Mouse (Mus musculus) cerebellum, adult 11 months (tissue): ENCODE results near the gene Egln1.

Source experiments
- DNase-seq: peaks from one replicate; pipeline ENCODE4 v3.0.0; 2022

Egln1 gene

DNA sequence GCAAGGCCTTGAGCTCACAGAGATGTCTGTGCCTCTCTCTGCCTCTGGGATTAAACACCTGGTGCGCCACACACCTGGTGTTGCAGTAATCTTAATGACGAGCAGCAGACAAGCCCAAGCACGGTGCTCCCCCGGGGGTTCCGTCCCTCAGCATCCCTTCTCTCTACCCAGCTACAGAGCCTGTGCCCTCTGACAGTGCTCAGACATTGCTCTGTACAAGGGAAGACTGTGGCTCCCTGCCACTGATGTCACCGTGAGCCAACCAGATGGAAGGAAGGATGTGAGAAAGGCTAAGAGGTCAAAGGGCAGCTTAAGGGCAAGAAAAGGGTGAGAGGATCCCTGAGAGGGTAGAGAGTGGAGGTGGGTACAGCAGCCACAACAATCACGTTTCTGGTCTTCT, 4.7 kb downstream of the Egln1 start:
- DNase-seq: no peak

DNA sequence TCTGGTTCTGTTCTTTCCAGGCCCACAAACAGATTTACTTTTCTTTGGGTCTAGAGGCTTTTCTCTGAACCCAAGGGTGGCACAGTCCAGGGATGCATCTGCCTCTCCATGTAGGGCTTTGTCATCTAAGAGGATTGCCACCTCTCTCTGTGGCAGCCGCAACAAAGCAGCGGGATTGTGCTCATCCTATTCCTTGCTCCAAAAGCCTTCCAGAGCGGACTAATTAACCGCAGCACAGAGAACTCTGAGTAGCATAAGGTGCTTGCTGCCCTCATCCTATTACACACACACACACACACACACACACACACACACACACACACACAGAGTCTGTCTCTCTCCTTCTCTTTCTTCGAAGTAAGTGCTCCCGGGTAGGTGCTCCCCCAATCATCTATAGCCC, 5.3 kb downstream of the Egln1 start:
- no peak for DNase-seq

DNA sequence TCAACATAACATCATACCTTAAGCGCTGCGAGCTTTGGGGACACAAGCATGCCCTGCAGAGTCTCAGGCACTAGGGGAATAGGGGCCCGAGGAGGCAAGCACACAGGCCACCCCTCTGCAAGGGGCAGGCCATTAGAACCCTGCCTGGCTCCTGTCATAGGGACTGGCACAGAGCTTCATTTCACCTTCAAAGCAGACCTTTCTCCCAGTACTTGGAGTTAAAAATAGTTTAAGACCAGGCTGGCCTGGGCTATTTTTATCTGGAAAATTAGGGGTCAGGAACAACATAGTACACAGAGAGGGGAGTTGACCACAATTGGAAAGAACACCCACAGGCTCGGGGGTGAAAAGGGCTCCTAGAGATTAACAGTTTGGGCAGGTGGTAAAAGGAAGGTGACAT, 11.8 kb downstream of the Egln1 start:
- DNase-seq: no peak

DNA sequence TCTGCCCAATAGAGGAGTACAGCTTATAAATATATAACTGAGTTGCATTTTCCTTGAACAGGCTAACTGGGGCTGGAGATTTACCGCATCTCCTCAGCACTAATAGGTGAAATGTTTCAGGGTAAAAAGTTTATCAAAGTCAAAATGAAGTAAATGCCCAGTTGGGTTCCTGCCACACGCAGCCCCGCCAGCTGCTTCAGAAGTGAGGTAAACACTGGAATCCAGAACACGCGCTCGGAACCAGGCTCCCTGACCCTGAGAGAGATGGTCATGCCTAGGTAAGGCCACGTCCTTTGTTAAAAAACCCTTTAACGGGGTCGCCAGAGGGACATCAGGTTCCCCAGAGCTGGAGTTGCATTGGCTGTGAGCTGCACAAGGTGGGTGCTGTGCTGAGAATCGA, 12.4 kb downstream of the Egln1 start:
- DNase-seq: no peak

DNA sequence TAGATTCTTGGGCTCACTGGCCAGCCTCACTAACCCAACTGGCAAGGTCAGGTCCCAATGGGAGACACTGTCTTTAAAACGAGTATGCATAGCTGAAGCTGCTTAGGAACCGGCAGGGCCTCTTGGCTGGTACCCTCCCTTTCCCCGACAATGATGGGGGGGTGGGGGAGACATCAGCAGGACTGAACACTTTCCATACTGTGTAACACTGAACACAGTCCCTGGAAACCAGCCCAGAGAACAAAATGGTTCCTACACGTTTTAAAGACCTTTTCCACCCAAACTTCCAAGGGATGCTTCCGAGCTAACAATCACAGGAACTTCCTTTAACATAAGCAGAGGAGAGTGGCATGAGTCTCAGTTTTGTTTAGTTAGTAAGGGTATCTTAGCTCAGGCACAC, 14.0 kb downstream of the Egln1 start:
- no peak for DNase-seq

DNA sequence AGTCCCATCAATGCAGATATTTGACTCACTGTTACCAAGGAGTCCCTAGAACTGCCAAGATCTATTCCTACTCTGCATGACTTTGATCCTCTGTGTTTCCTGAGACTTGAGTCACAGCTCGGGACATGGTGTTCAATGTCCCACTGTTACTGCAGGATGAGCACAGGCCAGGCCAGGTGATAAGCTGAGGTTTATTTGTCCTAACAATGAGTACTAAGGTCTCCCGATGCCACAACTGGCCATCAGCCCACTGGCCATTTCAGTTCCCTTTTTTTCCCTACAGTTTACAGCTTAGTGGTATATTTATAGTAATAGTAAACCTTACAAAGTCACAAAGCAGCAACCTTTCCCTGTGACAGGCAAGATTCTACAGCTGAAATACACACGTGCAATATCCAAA, 16.7 kb downstream of the Egln1 start:
- DNase-seq: no peak

DNA sequence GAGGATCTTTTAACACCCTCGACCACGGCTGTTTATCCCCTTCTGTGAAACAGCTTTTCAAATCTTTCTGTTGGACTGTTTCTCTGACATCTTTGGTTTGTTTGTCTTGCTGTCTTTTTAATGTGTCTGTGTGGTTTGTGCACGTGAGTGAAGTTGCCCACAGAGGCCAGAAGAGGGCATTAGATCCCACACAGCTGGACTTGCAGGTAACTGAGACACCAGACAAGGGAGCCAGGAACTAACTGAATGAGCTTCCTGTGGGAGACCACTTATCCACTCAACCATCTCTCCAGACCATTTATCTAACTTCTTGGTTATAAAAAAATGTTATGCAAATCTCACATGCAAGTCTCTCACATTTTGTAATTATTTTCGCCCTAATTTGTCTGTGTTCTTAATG, 18.5 kb downstream of the Egln1 start:
- DNase-seq: no peak

DNA sequence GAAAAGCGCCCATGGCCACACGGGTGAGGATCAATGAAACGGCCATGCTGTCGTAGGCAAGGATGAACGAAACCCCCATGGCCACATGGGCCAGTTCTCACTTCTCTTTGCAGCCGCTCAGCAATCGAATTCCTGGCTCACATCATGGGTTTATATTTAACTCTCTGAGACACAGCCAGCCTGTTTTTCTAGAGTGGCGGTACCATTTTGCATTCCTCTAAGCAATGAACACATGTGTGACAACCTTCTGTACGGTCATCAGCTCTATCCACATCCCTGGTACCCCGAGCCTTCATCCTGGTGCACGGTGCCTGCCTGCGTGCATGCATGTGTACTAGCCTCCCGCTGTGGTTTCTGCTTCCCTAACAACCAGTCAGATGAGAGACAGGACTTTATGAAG, 19.0 kb downstream of the Egln1 start:
- no peak for DNase-seq

DNA sequence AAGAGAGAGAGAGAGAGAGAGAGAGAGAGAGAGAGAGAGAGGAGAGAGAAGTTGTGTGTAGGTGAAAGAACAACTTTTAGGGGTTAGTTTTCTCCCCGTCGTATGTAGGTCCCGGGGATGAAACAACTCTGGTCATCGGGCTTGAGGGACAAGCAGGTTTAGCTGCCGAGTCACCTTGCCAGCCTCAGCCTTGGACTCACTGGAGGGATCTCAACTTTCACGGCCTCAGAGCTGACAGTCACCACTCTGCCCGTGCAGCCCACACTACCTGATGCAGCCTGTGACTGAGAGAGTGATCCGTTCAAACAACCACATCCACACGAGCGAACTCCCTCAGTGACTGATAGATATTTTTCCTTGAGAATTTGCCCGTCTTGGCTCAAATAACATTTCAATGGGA, 20.1 kb downstream of the Egln1 start:
- no peak for DNase-seq

DNA sequence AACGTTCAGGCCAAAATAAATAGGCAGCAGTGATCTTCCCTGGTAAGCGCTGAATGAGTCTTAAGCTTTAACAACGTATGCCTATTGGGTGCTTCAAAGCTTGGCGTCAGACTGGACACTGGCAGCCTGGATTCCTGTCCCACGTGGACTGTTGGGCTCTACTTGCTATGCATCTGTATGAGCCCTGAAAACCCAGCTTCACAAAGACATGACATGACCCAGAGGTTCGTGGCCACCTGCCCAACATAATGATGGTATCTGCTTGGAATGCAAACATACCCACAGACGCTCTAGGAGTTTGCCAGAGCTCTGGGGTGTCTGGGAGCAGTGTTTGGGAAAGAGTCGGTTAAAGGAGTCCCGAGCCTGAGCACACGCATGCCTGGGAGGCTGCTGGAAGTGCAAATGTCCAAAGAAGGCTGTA, 22.8 kb downstream of the Egln1 start:
- DNase-seq: no peak

DNA sequence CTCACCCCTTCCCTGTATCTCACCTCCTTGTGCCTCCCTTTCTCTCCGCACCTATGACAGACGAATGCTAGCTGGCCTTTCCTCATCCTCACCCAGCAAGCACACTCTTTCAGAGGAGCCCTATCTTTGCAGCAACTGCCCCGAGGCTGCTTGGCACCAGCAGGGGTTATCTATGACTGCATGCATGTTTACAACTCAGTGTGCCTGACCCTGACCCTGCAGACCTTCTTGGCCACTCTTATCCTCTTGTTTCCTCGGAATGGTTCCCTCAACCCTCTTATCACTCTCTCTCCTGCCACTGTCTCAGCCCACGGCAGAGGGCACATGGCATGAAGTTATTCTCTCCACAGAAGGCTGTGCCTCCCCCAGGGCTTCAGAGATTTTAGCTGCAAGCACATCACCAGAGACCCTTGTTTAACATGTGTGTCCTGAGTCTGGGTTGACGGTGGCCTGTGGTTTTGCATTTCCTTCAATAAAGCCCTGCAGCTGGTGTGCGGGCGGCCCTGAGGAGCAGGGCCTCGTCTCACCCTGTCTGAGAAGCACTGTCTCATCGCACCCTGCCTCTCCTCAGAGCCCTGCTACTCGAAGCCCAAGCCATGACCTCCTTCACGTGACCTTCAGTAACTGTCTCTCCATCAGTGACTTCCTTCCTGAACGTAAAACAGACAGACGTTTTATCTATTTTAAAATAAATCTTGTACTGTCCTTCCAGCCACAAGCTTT, 23.4 kb downstream of the Egln1 start:
- DNase-seq: no peak

DNA sequence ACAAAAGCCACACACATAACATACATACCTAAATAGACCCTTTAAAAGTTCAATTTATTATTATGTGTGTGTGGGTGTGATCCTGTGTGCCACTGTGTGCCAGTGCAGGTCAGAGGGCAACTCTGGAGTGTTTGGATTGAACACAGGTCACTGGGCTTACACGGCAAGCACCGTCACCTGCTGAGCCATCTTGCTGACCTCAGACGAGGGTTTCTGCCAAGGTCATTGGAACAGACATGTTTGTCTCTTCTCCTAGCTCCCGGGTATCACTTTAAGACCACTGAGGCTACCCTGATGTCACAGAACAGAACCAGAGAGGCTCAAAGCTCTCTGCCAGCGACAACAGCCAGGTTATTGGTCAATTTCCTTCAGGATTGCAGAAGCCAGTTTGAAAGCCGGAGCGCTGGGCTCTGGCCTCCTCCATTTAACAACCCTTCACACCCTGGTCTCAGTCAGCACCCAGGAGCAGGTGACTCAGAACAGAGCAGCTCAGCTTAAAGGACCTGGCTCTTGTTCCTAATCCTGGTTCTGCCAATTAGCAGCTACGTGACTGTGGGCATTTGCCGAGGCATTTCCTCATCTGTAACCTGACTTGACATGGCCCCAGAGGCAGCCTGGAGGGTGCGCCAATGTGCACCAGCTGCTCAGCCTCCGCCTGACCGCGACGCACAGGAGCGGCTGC, 25.0 kb downstream of the Egln1 start:
- no peak for DNase-seq

DNA sequence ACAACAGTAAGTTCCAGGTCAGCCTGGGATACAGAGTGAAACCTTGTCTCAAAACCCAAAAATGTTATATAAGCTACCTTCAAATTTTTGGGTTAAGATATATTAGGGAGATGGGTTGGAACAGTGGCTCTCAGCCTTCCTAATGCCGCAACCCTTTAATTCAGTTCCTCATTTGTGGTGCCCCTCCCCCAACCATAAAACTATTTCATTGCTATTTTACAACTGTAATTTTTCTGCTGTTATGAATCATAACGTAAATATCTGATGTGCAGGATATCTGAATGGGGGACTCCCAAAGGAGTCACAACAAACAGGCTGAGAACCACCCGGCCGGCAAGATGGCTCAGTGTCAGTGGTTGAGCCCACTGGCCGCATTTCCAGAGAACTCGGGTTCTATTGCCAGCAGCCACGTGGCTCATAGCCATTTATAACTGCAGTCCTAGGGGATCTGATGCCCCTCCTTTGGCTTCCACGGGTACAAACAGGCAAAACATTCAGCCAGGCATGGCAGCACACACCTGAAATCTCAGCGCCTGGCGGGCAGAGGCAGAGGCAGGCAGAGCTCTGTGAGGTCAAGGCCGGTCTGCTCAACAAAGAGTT, 26.5 kb downstream of the Egln1 start:
- DNase-seq: no peak

DNA sequence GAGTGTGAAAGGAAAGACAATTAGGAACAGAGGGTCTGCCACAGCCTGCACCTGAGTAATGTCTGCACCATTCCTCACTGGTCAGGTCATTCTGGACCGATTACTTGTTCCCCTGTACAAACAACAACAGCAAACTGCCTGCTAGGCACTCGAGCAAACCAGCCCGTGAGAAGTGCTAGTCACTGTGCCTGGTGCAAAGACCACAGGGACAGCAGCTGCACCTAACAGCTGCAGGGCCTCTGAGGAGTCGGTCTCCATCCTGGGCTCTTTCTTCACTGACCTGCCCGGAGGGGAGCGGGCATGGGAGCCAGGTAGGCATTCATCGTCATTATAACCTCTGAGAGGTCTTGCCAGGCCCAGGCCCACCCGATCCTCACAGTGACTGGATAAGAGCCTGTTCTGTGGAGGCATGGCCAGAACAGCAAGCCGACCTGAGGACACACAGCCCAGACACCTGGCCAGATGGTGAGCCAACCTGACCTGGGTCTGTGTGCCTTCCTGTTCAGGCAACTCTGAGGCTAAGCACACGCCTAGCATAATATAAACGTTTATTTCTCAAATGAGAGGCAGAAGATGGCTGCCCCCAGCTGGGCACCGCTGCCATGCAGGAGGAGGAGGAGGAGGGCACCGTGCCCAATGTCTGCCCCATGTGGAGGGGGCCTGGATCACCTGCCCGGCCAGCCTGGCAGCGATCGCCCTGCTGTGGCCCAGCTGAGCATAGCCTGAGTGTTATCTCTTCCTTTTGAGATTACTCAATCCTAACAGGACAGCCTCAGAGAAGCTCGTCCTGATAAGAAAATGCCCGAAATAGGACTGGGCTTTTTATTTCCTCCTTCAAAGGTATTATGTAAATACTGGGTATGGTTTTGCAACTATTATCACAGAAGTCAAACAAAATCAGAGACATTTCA, 27.5 kb downstream of the Egln1 start:
- no peak for DNase-seq

DNA sequence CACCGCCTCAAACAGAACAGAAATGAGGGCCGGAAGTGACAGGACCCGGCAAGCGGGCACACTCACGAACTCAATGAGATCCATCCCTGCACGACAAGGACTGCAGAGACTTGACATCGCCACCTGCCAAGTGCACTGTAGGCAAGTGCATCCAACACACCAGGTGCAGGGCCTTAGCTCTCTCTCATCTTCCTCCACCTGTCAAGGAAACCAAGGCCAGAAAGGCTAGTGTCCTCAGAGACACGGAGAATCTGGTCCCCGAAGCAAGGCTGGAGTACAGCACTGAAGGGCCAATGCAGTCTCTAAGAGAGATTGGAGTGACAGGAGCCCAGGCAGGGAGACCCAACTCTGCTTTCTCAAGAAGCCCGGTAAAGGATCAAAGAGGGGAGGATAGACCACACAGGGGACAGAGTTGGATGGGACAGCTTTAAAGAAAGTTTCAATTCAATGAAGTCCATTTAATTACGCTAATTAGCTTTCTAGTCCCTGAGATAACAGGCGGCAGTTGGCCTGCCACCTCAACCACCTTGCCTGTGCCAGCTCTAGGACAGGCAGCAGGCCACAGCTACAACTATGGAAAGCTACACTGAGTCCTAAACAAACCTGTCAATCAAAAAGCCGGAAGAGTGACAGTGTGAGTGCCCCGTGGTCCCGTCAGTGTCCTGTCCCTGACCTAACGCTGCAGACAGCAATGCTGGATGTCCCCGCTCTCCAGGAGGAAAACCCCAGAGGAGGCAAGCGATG, 31.2 kb downstream of the Egln1 start:
- peak; percentile 40 for DNase-seq

DNA sequence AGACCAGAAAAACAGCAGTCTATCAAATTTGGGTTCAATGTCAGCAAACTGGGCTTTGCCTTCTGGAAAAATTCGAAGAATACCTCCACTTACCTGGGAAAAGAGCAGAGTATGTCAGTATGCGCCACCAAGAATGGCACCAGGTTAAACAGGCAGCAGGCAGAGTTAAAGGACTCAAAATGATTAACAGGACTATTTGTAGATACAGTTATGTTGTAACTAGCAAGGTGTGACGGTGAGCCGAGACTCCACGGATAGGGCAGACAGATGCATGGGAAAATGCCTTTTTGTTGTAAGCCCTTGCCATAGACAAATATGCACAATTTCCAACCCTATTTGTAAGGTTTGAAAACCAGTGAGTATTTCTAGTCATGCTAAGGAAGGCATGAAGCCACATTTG, 35.1 kb downstream of the Egln1 start:
- no peak for DNase-seq

DNA sequence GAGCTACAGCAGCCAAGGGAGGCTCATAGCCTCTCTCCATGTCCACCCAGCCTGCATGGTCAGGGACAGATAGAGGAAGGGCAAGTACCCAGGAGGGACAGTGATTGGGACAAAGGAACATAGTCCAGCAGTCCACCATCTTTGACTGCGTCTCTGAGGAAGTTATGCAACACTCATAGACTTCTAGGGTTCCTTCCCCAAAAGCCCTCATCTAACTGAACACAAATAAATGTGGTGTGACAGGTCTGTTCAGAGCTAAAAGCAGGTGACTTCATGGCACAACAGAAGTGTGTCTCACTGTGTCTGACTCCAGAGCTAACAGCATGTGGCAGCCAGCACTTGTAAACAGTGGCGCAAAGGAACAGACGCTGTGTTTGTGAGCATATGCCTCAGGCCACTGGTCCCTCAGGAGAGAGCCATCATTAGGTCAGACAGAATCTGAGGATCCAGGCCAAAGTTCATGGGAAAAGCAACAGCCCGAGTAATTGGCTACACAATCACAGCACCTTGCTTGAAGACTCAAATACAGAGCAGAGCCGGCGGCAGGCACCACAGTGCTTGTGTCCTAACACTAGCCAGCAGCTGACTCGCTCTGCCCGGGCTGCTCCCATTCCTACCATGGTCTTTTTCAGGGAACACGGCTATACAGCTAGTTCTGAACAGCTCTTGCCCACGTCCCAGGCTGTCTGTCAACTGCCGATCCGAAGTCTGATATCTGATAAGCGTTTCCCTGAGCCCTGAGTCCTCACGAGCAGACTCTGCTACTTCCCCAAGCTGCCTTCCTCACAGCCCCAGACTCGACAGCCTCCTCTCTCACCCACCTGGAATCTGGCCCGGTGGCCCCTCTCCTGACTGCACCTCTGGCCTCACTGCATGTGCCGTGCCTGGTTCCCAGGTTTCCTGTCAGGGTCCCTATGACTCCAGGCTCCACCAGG, 36.9 kb downstream of the Egln1 start:
- DNase-seq: no peak

DNA sequence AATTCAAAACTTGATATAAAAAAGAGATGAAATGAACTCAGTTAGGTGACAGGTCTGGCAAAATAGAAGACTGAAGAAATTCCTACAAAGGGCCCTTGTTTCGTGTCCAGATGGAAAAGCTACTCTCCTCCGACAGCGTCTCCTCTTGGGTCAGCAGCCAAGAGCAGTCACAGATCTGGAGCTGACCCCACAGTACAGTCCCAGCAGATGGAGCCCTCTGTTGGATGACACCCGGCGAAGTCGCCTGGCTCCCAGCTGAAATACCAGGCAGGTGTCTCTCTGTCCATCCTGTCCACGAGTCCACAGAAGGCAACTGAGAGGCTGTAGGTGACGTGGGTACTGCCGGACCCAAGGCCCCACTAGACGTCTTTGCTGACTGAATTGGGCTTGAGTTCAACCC, 38.8 kb downstream of the Egln1 start:
- DNase-seq: peak; percentile 83

DNA sequence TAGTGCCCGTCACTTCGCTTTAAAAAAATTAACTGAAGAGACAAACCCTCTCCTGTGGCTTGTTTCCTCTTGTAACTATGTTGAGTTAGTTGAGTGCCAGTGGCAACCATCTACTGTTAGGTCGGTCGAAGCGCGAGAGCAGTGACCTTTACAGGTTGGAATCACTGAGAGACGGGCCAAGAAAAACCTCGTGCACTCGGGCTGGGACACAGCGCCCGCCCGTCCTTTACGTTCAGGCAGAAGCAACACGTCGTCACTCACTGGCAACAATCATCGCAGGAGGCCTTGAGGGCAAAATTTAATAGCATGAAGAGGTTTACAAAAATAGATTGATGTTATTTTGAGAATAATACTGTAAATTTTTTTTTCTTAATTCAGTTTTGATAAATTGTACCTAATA, 39.2 kb downstream of the Egln1 start:
- DNase-seq: no peak

DNA sequence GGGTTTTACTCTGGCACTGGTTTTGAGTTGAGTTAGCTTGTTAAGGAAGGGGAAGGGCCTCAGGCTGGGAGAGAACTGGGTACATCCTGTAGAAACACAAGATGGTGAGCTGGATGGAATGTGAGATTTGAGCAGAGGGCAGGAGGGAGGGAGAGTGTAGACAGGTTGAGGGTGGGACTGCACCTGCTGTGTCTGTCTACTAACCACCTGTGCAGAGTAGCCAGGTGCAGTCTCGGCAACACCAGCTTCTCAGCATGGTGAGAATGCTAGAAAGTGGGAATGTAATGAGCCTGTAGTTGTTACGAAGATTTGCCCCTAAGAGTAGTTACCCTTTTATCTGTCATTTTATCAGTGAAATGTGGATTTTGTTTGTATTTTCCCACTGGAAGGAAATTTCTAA, 43.6 kb downstream of the Egln1 start:
- no peak for DNase-seq

DNA sequence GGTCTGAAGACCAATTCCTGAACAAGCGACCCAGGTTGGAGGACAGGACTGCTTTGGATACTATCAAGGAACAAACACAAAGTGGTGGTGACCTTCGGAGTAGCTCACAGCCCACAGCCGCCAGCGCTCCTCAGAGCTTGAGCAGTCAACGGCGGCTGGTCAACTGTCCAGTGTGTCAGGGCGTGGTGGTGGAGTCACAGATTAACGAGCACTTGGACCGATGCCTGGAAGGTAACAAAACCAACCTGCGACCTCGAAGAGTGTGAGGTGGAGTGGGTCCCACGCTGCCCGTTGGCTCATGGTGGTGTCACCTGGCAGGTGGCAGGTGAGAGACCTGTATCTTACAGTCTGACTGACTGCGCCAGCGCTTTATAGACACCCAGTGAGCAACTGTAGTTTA, 45.9 kb downstream of the Egln1 start:
- no peak for DNase-seq
